In the genomic region with DNA sequence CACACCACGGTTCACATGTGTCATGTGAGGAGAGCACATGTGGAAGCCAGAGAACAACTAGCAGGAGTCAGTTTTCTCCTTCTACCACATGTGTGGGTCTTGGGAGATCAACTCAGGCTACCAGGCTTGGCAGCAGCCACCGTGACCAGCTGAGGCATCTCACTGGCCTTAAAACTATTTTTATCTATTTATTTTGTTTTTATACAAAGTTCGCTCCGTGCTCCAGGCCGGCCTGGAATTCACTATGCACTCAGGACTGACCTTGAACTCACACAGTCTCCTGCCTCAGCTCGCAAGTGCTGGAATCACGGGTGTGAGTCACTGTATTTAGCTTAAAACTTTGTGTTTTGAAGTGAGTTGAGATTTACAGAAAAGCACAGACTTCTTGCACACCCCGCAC, we compare ENCODE assay signal across 19 mouse cellular contexts. TPM values are rescaled to one million over a fixed set of nuclear protein-coding genes. Genes with fewer than 3 reads are reported as not detected.
DNase-seq lines count a peak whose midpoint lies in the region; ATAC-seq and TF ChIP-seq lines count a peak whose summit lies in the region.
"Had no signal": no experiment of that assay in that cellular context is flagged by ENCODE, and none has a peak within 500 bp of the region (broad histone marks: within the 10 kb centered on the region; RNA-seq: fewer than 3 reads in every experiment).

No protein-coding gene starts in this region.

- no peaks in the 10 kb centered on the region for H3K36me3 ChIP-seq in liver, adult 2 months (ENCODE audit: control insufficient read depth, insufficient read depth, low read length)
- H3K36me3 ChIP-seq in liver, embryonic 11.5 days (ENCODE audit: control insufficient read depth, insufficient read depth, low read length), result no peaks in the 10 kb centered on the region
- H3K36me3 ChIP-seq: forebrain, embryonic 10.5 days; lung, embryonic 15.5 days; midbrain, embryonic 13.5 days had no signal

- ATAC-seq in liver, embryonic 11.5 days (replicated peaks; ENCODE audit: low FRiP score), result no peak
- ATAC-seq: CD4-positive, CD25-positive, alpha-beta regulatory T cell, adult 4 months; midbrain, embryonic 13.5 days had no signal

- no peaks in the 10 kb centered on the region for H3K9me3 ChIP-seq in liver, embryonic 11.5 days (ENCODE audit: control insufficient read depth, low read length)
- H3K9me3 ChIP-seq: forebrain, embryonic 10.5 days; lung, embryonic 15.5 days; midbrain, embryonic 13.5 days had no signal

- H3K79me2 ChIP-seq in liver, adult 2 months (ENCODE audit: control insufficient read depth, insufficient read depth, low read length), result no peaks in the 10 kb centered on the region

- H3K27ac ChIP-seq in liver, adult 2 months (replicated peaks; ENCODE audit: insufficient read depth, low read depth, low read length), result no peak overlapping the region
- H3K27ac ChIP-seq in liver, embryonic 11.5 days (ENCODE audit: low read depth, low read length), result no peak overlapping the region
- H3K27ac ChIP-seq: forebrain, embryonic 10.5 days; midbrain, embryonic 13.5 days had no signal

- H3K4me2 ChIP-seq in liver, embryonic 11.5 days, result no peak overlapping the region
- H3K4me2 ChIP-seq: lung, embryonic 15.5 days; midbrain, embryonic 13.5 days had no signal

- H3K27me3 ChIP-seq in liver, adult 2 months (ENCODE audit: control insufficient read depth, insufficient read depth, low read length), result no peaks in the 10 kb centered on the region
- no peaks in the 10 kb centered on the region; the same call in 1 of the 2 replicates for H3K27me3 ChIP-seq in liver, embryonic 11.5 days (replicated peaks; ENCODE audit: control insufficient read depth, insufficient read depth, low read length)
- H3K27me3 ChIP-seq: lung, embryonic 15.5 days had no signal

- DNase-seq in liver, adult 2 months (ENCODE audit: extremely low read depth, low read depth, low spot score), result peak; percentile 16
- DNase-seq in liver, embryonic 11.5 days (ENCODE audit: low spot score), result no peak
- peak; percentile 40 for DNase-seq in adrenal gland, postnatal 25 days
- DNase-seq in kidney, postnatal 25 days, result peak; percentile 12 to 42
- peak; percentile 64 for DNase-seq in lung, postnatal 36 days
- DNase-seq in cerebellum, adult 9-11 months, result no peak
- DNase-seq in thymus, postnatal 36 days, result no peak
- no peak for DNase-seq in cerebellum, adult 11-12 months
- DNase-seq: cerebellum, adult 11 months; gastrocnemius, postnatal 25 days; layer of hippocampus, adult 9-11 months; right cerebral cortex, postnatal 4 days; thymus, postnatal 25 days had no signal

- no peak overlapping the region for H3K4me3 ChIP-seq in liver, adult 2 months (ENCODE audit: insufficient read depth, low read depth, low read length)
- no peak overlapping the region for H3K4me3 ChIP-seq in liver, embryonic 11.5 days (ENCODE audit: low read depth, low read length)
- H3K4me3 ChIP-seq: forebrain, embryonic 10.5 days; lung, embryonic 15.5 days; midbrain, embryonic 13.5 days had no signal

- H3K9ac ChIP-seq in liver, adult 2 months (ENCODE audit: low read depth, low read length), result no peak overlapping the region
- H3K9ac ChIP-seq in liver, embryonic 11.5 days (ENCODE audit: low read depth, low read length), result no peak overlapping the region
- H3K9ac ChIP-seq: lung, embryonic 15.5 days; midbrain, embryonic 13.5 days had no signal

- 33% methylated on average over 8 of the region's 8 CpGs for WGBS in liver, adult 2 months
- WGBS in liver, embryonic 11.5 days, result 76% methylated on average over 8 of the region's 8 CpGs

- H3K4me1 ChIP-seq in liver, adult 2 months (ENCODE audit: control insufficient read depth, insufficient read depth, low read length), result no peaks in the 10 kb centered on the region
- no peaks in the 10 kb centered on the region for H3K4me1 ChIP-seq in liver, embryonic 11.5 days (replicated peaks; ENCODE audit: control insufficient read depth, insufficient read depth, low read length)
- H3K4me1 ChIP-seq: forebrain, embryonic 10.5 days; midbrain, embryonic 13.5 days had no signal

- no peak for TF ChIP-seq POLR2A in liver, adult 2 months (IDR thresholded peaks at IDR 0.05; ENCODE audit: extremely low read depth, insufficient read depth, low read length)

- no peak for TF ChIP-seq CTCF in liver, adult 2 months (IDR thresholded peaks at IDR 0.05; ENCODE audit: low read depth, low read length)

RNA-seq across cellular contexts. Expression of a gene that starts 38.6 kb away (rescaled TPM):
- under 0.01 TPM in 1 of 2 replicates, not detected in the other for total RNA-seq in liver, adult 2 months (2014; rRNA removed)
- not detected in 2 replicates for polyA plus RNA-seq in liver, adult 2 months (2012; rRNA removed)
- 0.38 and 0.44 TPM in 2 replicates for polyA plus RNA-seq in liver, embryonic 11.5 days (2014; fragmentation: Nextera tagmentation; extraction: Ambion mirVana)
- 0.52 and 1.3 TPM in 2 replicates for total RNA-seq in adrenal gland, postnatal 25 days (2021)
- total RNA-seq: hematopoietic stem cell, adult 5-6 weeks had no signal
- polyA plus RNA-seq: CD4-positive, CD25-positive, alpha-beta regulatory T cell, adult 4 months had no signal

RNA-seq across cellular contexts. Expression of a gene that starts 45.1 kb away (rescaled TPM):
- 0.07 TPM in 1 of 2 replicates, not detected in the other for total RNA-seq in liver, adult 2 months (2014; rRNA removed)
- not detected in 2 replicates for polyA plus RNA-seq in liver, adult 2 months (2012; rRNA removed)
- 0.30 and 0.52 TPM in 2 replicates for polyA plus RNA-seq in liver, embryonic 11.5 days (2014; fragmentation: Nextera tagmentation; extraction: Ambion mirVana)
- total RNA-seq in adrenal gland, postnatal 25 days (2021), result 0.24 and 0.48 TPM in 2 replicates
- total RNA-seq: hematopoietic stem cell, adult 5-6 weeks; MEL had no signal

Comparison
In these comparisons a context has a peak if more than half of its experiments do, and no peak if none do; other contexts are left out.
1. DNase-seq: peak in liver, adult 2 months (single experiment), adrenal gland, postnatal 25 days (single experiment), kidney, postnatal 25 days (2 of 2) and lung, postnatal 36 days (single experiment); none in liver, embryonic 11.5 days (single experiment), cerebellum, adult 9-11 months (single experiment), thymus, postnatal 36 days (0 of 2) and cerebellum, adult 11-12 months (single experiment).